Mouse (Mus musculus) heart, embryonic 16.5 days (tissue): ENCODE results near the gene Cbr2. TPM values are rescaled to one million over a fixed set of nuclear protein-coding genes. Genes with fewer than 3 reads are reported as not detected.
"Not testable (repeated sequence)": the region's sequence is repeated elsewhere in the genome, so short reads cannot be mapped to it uniquely, and the experiment has no call there.

ENCODE experiments used
- ATAC-seq: fragments of 200-750 bp; cut with Nextera tagmentation; replicated peaks from 2 replicates; pipeline ENCODE4 v1.8.0; 2017; ENCODE audit warnings: moderate number of reproducible peaks; ENCODE audit not compliant: insufficient read depth, low FRiP score; ENCODE audit errors: extremely low read depth
- H3K27ac ChIP-seq: fragments of 300-500 bp; sonication (generic); 2 replicates; pipeline ENCODE4 v1.5.1; 2014; ENCODE audit warnings: mild to moderate bottlenecking, low read length, control low read depth, moderate library complexity
- H3K27me3 ChIP-seq: fragments of 300-500 bp; sonication (generic); 2 replicates; pipeline ENCODE4 v1.6.1; 2014; ENCODE audit warnings: low read length, mixed read lengths; ENCODE audit not compliant: control insufficient read depth, insufficient read depth
- H3K36me3 ChIP-seq: fragments of 300-500 bp; sonication (generic); 2 replicates; pipeline ENCODE4 v1.6.1; 2014; ENCODE audit not compliant: control insufficient read depth, insufficient read depth
- H3K4me1 ChIP-seq: fragments of 300-500 bp; sonication (generic); 2 replicates; pipeline ENCODE4 v1.6.1; 2014; ENCODE audit warnings: low read length, mixed read lengths; ENCODE audit not compliant: control insufficient read depth, insufficient read depth
- H3K4me2 ChIP-seq: fragments of 300-500 bp; sonication (generic); 2 replicates; pipeline ENCODE4 v1.6.1; 2014; ENCODE audit warnings: low read depth, mild to moderate bottlenecking, control low read depth, low read length
- H3K4me3 ChIP-seq: fragments of 300-500 bp; sonication (generic); 2 replicates; pipeline ENCODE4 v1.5.1; 2014; ENCODE audit warnings: mild to moderate bottlenecking, control low read depth, low read length
- H3K9ac ChIP-seq: fragments of 300-500 bp; sonication (generic); 2 replicates; pipeline ENCODE4 v1.6.1; 2014; ENCODE audit warnings: low read length, control low read depth
- H3K9me3 ChIP-seq: fragments of 300-500 bp; sonication (generic); replicated peaks from 2 replicates; pipeline ENCODE4 v1.6.1; 2016; ENCODE audit warnings: low read length; ENCODE audit not compliant: control insufficient read depth
- WGBS: fragments of 180-500 bp; shearing (Covaris S2); extraction: QIAGEN DNeasy Blood & Tissue Kit; methylation state at CpG from one replicate; pipeline ENCODE4 v1.1.7; 2014; 5-methylcytosine and 5-hydroxymethylcytosine counted together
- polyA plus RNA-seq: library from polyadenylated mRNA; unstranded; fragments of >200 nt; fragmentation: Nextera tagmentation; extraction: Ambion mirVana; gene quantifications from 2 replicates; pipeline ENCODE4 v1.2.1, GENCODE M21; 2015

The Cbr2 gene
- 54.8 and 59.4 TPM in 2 replicates for polyA plus RNA-seq

- Histone ChIP-seq H3K27me3 (no peaks in the 10 kb centered on the region), H3K4me3 (no peak within 1 kb of the TSS), H3K4me1 (peaks cover 2% of the 10 kb centered on the region; the same call in 1 of the 2 replicates), H3K9ac (no peak within 1 kb of the TSS), H3K9me3 (no peaks in the 10 kb centered on the region), H3K36me3 (no peaks in the 10 kb centered on the region), H3K27ac (0 out of 2 replicates have a peak within 1 kb of the TSS, but pooled peaks have one; percentile 31), H3K4me2 (no peak within 1 kb of the TSS)
- ATAC-seq = no peak
- 56% methylated on average over 12 of the region's 12 CpGs for WGBS
These were observed at the start of gene Cbr2 for GRCm38 (mm10) chr11:120731858-120732680. Cbr2 (minus strand) TSS chr11:120732114.

- ATAC-seq, H3K4me3 ChIP-seq, H3K27ac ChIP-seq, H3K9ac ChIP-seq, H3K36me3 ChIP-seq, H3K27me3 ChIP-seq, H3K9me3 ChIP-seq, H3K4me2 ChIP-seq: not testable (repeated sequence)
- peaks cover 13% of the 10 kb centered on the region for H3K4me1 ChIP-seq
- WGBS = 95% methylated on average over 6 of the region's 6 CpGs
These were observed 49.4 kb upstream of the Cbr2 start for GRCm38 (mm10) chr11:120781361-120781760.

- WGBS = 96% methylated on average over 1 of the region's 1 CpGs
- no peak overlapping the region for H3K4me3 ChIP-seq
- H3K9ac ChIP-seq = no peak overlapping the region
- H3K4me2 ChIP-seq = no peak overlapping the region
- H3K27ac ChIP-seq = no peak overlapping the region
- H3K4me1 ChIP-seq = peaks cover 9% of the 10 kb centered on the region
- no peaks in the 10 kb centered on the region for H3K9me3 ChIP-seq
- no peaks in the 10 kb centered on the region for H3K36me3 ChIP-seq
- no peak for ATAC-seq
- no peaks in the 10 kb centered on the region for H3K27me3 ChIP-seq
These were observed 48.0 kb upstream of the Cbr2 start for GRCm38 (mm10) chr11:120779876-120780275.

- Histone ChIP-seq H3K4me1 (peaks cover 3% of the 10 kb centered on the region; the same call in 1 of the 2 replicates), H3K27ac (no peak overlapping the region), H3K4me3 (no peak overlapping the region), H3K9me3 (no peaks in the 10 kb centered on the region), H3K4me2 (no peak overlapping the region), H3K9ac (no peak overlapping the region), H3K36me3 (no peaks in the 10 kb centered on the region), H3K27me3 (no peaks in the 10 kb centered on the region)
- WGBS = 28% methylated on average over 6 of the region's 6 CpGs
- no peak for ATAC-seq
These were observed 45.2 kb upstream of the Cbr2 start for GRCm38 (mm10) chr11:120777123-120777522.

GRCm38 (mm10) chr11:120775774-120776469 lies 44.0 kb upstream of the Cbr2 start:
- Histone ChIP-seq H3K4me3 (no peak overlapping the region), H3K4me2 (no peak overlapping the region), H3K9me3 (no peaks in the 10 kb centered on the region), H3K4me1 (peaks cover 3% of the 10 kb centered on the region; the same call in 1 of the 2 replicates), H3K9ac (no peak overlapping the region), H3K27ac (no peak overlapping the region), H3K36me3 (no peaks in the 10 kb centered on the region), H3K27me3 (no peaks in the 10 kb centered on the region)
- peak; percentile 89 for ATAC-seq
- WGBS = 24% methylated on average over 15 of the region's 15 CpGs

- Histone ChIP-seq H3K4me3 (no peak overlapping the region), H3K36me3 (no peaks in the 10 kb centered on the region), H3K27me3 (no peaks in the 10 kb centered on the region), H3K27ac (no peak overlapping the region), H3K4me1 (peaks cover 3% of the 10 kb centered on the region; the same call in 1 of the 2 replicates), H3K9me3 (no peaks in the 10 kb centered on the region), H3K9ac (no peak overlapping the region), H3K4me2 (no peak overlapping the region)
- ATAC-seq = no peak
- WGBS = 76% methylated on average over 7 of the region's 7 CpGs
These were observed 41.7 kb upstream of the Cbr2 start for GRCm38 (mm10) chr11:120773463-120774190.

- no peak overlapping the region for H3K4me3 ChIP-seq
- H3K36me3 ChIP-seq = no peaks in the 10 kb centered on the region
- 75% methylated on average over 3 of the region's 3 CpGs for WGBS
- no peak for ATAC-seq
- no peaks in the 10 kb centered on the region for H3K9me3 ChIP-seq
- H3K4me2 ChIP-seq = no peak overlapping the region
- H3K27me3 ChIP-seq = no peaks in the 10 kb centered on the region
- peaks cover 3% of the 10 kb centered on the region; the same call in 1 of the 2 replicates for H3K4me1 ChIP-seq
- H3K9ac ChIP-seq = no peak overlapping the region
- no peak overlapping the region for H3K27ac ChIP-seq
These were observed 40.8 kb upstream of the Cbr2 start for GRCm38 (mm10) chr11:120772749-120773148.

- Histone ChIP-seq H3K36me3 (no peaks in the 10 kb centered on the region), H3K27ac (no peak overlapping the region), H3K4me2 (no peak overlapping the region), H3K27me3 (0 out of 2 replicates have a peak, but pooled peaks cover 5% of the 10 kb centered on the region), H3K4me1 (no peaks in the 10 kb centered on the region), H3K9me3 (no peaks in the 10 kb centered on the region), H3K9ac (no peak overlapping the region), H3K4me3 (no peak overlapping the region)
- no peak for ATAC-seq
- 74% methylated on average over 1 of the region's 1 CpGs for WGBS
These were observed 36.3 kb upstream of the Cbr2 start for GRCm38 (mm10) chr11:120768206-120768605.
